Mouse (Mus musculus) megakaryocyte-erythroid progenitor cell, adult 5-6 weeks (primary cell): ENCODE results near the gene Olfr1215. TPM values are rescaled to one million over a fixed set of nuclear protein-coding genes. Genes with fewer than 3 reads are reported as not detected.
"Not testable (repeated sequence)": the region's sequence is repeated elsewhere in the genome, so short reads cannot be mapped to it uniquely, and the experiment has no call there.

Experiments used
- ATAC-seq: replicated peaks from 2 replicates; pipeline ENCODE4 v1.8.0; 2016; ENCODE audit warnings: mild to moderate bottlenecking, inconsistent platforms; ENCODE audit not compliant: severe bottlenecking, poor library complexity, low FRiP score, low TSS enrichment
- total RNA-seq, 2 experiments: library from RNA; stranded (forward) in 1 of 2; stranded (reverse) in 1 of 2; fragments of 200-1000, 215-1000 nt in 1 of 2; fragments of >200 nt in 1 of 2; fragmentation: Nextera tagmentation in 1 of 2; gene quantifications; 2 replicates each; pipeline ENCODE4 v1.2.3; 2014 to 2017

Olfr1215 gene
- total RNA-seq (2014; fragmentation: Nextera tagmentation): not detected in 2 replicates
- total RNA-seq (2017): not detected in 2 replicates

DNA sequence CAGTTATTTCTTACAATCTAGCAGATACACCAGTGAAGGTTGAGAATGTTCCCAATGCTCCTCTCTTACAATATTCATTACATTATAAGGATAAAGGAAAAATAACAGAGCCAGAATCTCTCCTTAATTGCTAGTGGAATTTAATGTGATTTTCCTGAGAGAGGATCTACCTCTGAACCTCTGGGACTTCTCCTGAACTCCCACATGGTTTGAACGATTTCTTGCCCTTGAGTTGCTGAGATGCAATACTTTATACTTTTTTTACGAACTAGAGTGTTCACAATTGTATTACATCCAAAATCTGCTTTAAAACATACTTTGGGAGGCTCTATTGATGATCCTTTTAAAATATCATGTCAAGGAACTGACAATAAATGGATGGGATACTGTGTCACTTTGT lies at the start of gene Olfr1215:
Gene Olfr1215, minus strand, starts transcription at position 101 of the 400 bp plus-strand sequence.
- no peak for ATAC-seq

DNA sequence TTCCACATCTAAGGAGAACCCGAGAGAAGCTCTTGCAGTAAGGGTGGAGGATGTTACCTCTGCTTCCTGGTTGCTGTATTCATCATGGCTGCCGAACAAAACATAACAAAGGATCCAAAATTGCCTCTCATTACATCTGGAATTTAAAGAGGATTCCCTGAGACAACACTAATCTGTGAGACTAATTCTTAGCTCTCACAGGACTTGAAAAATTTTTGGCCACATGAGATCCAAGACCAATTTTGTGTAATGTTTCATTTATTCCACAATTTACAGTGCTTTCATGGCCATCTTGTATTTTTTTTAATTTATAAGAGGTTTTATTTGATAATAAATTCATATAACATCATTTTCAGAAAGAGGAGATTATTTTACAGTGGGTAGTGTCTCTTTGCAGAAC lies 25.2 kb upstream of the Olfr1215 start, which contains the start of gene Olfr1217:
Gene Olfr1217, minus strand, starts transcription at position 101 of the 400 bp plus-strand sequence.
- ATAC-seq: no peak

DNA sequence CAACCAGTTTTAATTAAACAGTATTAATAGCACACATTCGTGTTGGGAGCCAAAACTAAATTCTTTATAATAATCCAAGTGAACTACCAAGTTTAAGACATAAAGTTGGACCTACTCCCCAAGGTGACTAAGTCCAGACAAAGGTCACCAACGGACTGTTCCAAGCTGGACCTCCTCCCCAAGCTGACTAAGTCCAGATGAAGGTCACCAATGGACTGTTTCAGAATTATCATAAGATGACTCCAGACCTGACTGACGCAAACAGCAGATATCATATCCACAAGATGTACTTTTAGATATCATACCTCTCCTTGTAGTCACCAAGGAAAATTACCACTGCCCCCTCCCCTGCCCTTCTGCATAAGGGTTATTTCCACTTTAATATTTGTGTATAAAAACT lies 14.7 kb upstream of the Olfr1215 start:
- not testable (repeated sequence) for ATAC-seq

DNA sequence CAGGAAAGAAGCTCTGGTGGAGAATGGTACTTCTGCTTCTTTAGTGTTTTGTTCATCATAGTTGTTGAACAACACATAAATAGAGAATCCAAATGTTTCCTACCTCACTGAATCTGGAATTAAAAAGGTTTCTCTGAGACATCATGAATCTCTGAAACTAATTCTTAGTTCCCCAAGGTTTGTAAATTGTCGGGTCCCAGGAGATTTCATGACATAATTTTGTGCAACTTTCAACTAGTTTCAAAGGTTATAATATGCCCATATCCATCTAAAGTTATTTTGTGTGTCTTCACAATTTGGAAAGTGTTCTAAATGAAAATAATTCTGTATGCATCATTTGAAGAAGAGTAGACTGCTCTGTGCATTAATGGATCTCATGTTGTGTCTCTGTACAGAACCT lies 11.5 kb upstream of the Olfr1215 start, which contains the start of gene Olfr1216:
Gene Olfr1216, minus strand, starts transcription at position 101 of the 400 bp plus-strand sequence.
- ATAC-seq: no peak

DNA sequence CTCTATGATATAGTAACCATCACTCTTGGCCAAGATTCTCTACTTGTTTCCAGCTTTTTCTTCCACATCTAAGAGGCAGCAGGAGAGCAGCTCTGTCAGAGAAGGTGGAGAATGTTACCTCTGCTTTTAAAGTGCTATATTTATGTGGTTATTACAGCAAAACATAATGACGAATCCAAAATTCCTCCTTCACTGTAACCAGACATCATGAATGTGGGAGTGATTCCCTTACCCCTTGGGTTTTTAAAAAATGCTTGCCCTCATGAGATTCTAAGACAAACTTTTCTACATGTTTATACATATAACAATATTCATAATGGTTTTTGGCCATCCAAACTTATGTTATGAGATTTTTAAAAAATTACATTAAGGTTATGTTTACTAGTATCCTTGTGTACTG lies 14.2 kb downstream of the Olfr1215 start, which contains the start of gene Olfr1214:
Gene Olfr1214, minus strand, starts transcription at position 101 of the 400 bp plus-strand sequence.
- no peak for ATAC-seq

DNA sequence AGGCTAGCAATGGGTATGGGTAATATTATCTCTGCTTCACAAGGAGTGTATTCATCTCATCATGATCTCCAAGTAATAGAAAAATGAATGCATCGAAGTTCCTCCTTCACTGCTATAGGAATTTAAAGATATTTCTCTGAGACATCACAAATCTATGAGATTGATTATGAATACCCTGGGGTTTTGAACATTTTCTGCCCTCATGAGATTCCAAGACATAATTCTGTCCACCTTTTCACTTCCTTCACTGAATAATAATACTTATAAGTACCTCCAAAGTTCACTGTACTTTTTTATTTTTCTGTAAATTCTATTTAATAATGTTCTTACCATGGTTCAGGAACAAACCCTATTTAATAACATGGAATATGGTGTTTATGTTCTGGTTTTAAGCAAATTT lies 26.6 kb downstream of the Olfr1215 start, which contains the start of gene Gm13762:
Gene Gm13762, minus strand, starts transcription at position 101 of the 400 bp plus-strand sequence.
- ATAC-seq: no peak

DNA sequence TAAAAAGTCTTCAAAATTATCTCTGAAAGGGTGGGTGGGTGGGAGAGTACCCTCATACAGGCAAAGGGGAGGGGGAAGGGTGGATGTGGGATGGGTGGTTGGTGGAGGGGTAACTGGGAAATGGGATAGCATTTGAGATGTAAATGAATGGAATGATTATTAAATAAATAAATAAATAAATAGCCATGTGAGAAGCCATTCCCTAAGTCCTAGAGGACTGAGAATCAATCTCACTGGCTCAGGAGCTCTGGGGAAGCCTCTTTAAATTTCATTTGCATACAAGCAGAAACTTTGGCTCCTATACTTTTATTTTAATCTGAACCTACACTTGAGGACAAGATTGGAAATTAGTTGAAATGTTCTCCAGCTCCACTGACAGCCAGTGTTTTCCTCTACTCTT lies 53.1 kb downstream of the Olfr1215 start, which contains the start of gene Olfr1212:
Gene Olfr1212, plus strand, starts transcription at position 301 of the 400 bp plus-strand sequence.
- no peak for ATAC-seq

Other genes with a start within 250 kb of the Olfr1215 start
- not detected in 2 replicates for gene Olfr1199, start 246.5 kb downstream of the Olfr1215 start, total RNA-seq (2014; fragmentation: Nextera tagmentation)
- not detected in 2 replicates for gene Olfr1199, start 246.5 kb downstream of the Olfr1215 start, total RNA-seq (2017)
- gene Olfr1200, start 236.5 kb downstream of the Olfr1215 start, total RNA-seq (2014; fragmentation: Nextera tagmentation): not detected in 2 replicates
- gene Olfr1200, start 236.5 kb downstream of the Olfr1215 start, total RNA-seq (2017): not detected in 2 replicates
- gene Olfr1201, start 213.9 kb downstream of the Olfr1215 start, total RNA-seq (2014; fragmentation: Nextera tagmentation): not detected in 2 replicates
- not detected in 2 replicates for gene Olfr1201, start 213.9 kb downstream of the Olfr1215 start, total RNA-seq (2017)
- gene Olfr1202, start 192.5 kb downstream of the Olfr1215 start, total RNA-seq (2014; fragmentation: Nextera tagmentation): not detected in 2 replicates
- not detected in 2 replicates for gene Olfr1202, start 192.5 kb downstream of the Olfr1215 start, total RNA-seq (2017)
- gene Olfr1205, start 177.2 kb downstream of the Olfr1215 start, total RNA-seq (2014; fragmentation: Nextera tagmentation): not detected in 2 replicates
- gene Olfr1205, start 177.2 kb downstream of the Olfr1215 start, total RNA-seq (2017): not detected in 2 replicates
- not detected in 2 replicates for gene Olfr1204, start 157.7 kb downstream of the Olfr1215 start, total RNA-seq (2014; fragmentation: Nextera tagmentation)
- not detected in 2 replicates for gene Olfr1204, start 157.7 kb downstream of the Olfr1215 start, total RNA-seq (2017)
- not detected in 2 replicates for gene Olfr1206, start 143.7 kb downstream of the Olfr1215 start, total RNA-seq (2014; fragmentation: Nextera tagmentation)
- gene Olfr1206, start 143.7 kb downstream of the Olfr1215 start, total RNA-seq (2017): not detected in 2 replicates
- not detected in 2 replicates for gene Olfr1208, start 104.7 kb downstream of the Olfr1215 start, total RNA-seq (2014; fragmentation: Nextera tagmentation)
- not detected in 2 replicates for gene Olfr1208, start 104.7 kb downstream of the Olfr1215 start, total RNA-seq (2017)
- gene Olfr1209, start 91.8 kb downstream of the Olfr1215 start, total RNA-seq (2014; fragmentation: Nextera tagmentation): not detected in 2 replicates
- not detected in 2 replicates for gene Olfr1209, start 91.8 kb downstream of the Olfr1215 start, total RNA-seq (2017)
- gene Olfr1211, start 68.9 kb downstream of the Olfr1215 start, total RNA-seq (2014; fragmentation: Nextera tagmentation): not detected in 2 replicates
- gene Olfr1211, start 68.9 kb downstream of the Olfr1215 start, total RNA-seq (2017): not detected in 2 replicates
- not detected in 2 replicates for gene Olfr1212, start 53.0 kb downstream of the Olfr1215 start, total RNA-seq (2014; fragmentation: Nextera tagmentation)
- gene Olfr1212, start 53.0 kb downstream of the Olfr1215 start, total RNA-seq (2017): not detected in 2 replicates
- not detected in 2 replicates for gene Gm13762, start 26.7 kb downstream of the Olfr1215 start, total RNA-seq (2014; fragmentation: Nextera tagmentation)
- gene Gm13762, start 26.7 kb downstream of the Olfr1215 start, total RNA-seq (2017): not detected in 2 replicates
- gene Olfr1214, start 14.3 kb downstream of the Olfr1215 start, total RNA-seq (2014; fragmentation: Nextera tagmentation): not detected in 2 replicates
- gene Olfr1214, start 14.3 kb downstream of the Olfr1215 start, total RNA-seq (2017): not detected in 2 replicates
- not detected in 2 replicates for gene Olfr1216, start 11.4 kb upstream of the Olfr1215 start, total RNA-seq (2014; fragmentation: Nextera tagmentation)
- gene Olfr1216, start 11.4 kb upstream of the Olfr1215 start, total RNA-seq (2017): not detected in 2 replicates
- gene Olfr1217, start 25.1 kb upstream of the Olfr1215 start, total RNA-seq (2014; fragmentation: Nextera tagmentation): not detected in 2 replicates
- gene Olfr1217, start 25.1 kb upstream of the Olfr1215 start, total RNA-seq (2017): not detected in 2 replicates
- gene Olfr1218, start 54.2 kb upstream of the Olfr1215 start, total RNA-seq (2014; fragmentation: Nextera tagmentation): not detected in 2 replicates
- not detected in 2 replicates for gene Olfr1218, start 54.2 kb upstream of the Olfr1215 start, total RNA-seq (2017)
- not detected in 2 replicates for gene Olfr1219, start 76.5 kb upstream of the Olfr1215 start, total RNA-seq (2014; fragmentation: Nextera tagmentation)
- gene Olfr1219, start 76.5 kb upstream of the Olfr1215 start, total RNA-seq (2017): not detected in 2 replicates
- not detected in 2 replicates for gene Olfr1220, start 99.9 kb upstream of the Olfr1215 start, total RNA-seq (2014; fragmentation: Nextera tagmentation)
- not detected in 2 replicates for gene Olfr1220, start 99.9 kb upstream of the Olfr1215 start, total RNA-seq (2017)
- not detected in 2 replicates for gene Olfr1221, start 110.3 kb upstream of the Olfr1215 start, total RNA-seq (2014; fragmentation: Nextera tagmentation)
- not detected in 2 replicates for gene Olfr1221, start 110.3 kb upstream of the Olfr1215 start, total RNA-seq (2017)
- not detected in 2 replicates for gene Olfr1222, start 126.1 kb upstream of the Olfr1215 start, total RNA-seq (2014; fragmentation: Nextera tagmentation)
- gene Olfr1222, start 126.1 kb upstream of the Olfr1215 start, total RNA-seq (2017): not detected in 2 replicates
- not detected in 2 replicates for gene Olfr1223, start 144.6 kb upstream of the Olfr1215 start, total RNA-seq (2014; fragmentation: Nextera tagmentation)
- not detected in 2 replicates for gene Olfr1223, start 144.6 kb upstream of the Olfr1215 start, total RNA-seq (2017)
- gene Olfr1224-ps1, start 157.1 kb upstream of the Olfr1215 start, total RNA-seq (2014; fragmentation: Nextera tagmentation): not detected in 2 replicates
- not detected in 2 replicates for gene Olfr1224-ps1, start 157.1 kb upstream of the Olfr1215 start, total RNA-seq (2017)
- not detected in 2 replicates for gene Olfr1225, start 167.7 kb upstream of the Olfr1215 start, total RNA-seq (2014; fragmentation: Nextera tagmentation)
- not detected in 2 replicates for gene Olfr1225, start 167.7 kb upstream of the Olfr1215 start, total RNA-seq (2017)
- not detected in 2 replicates for gene Olfr1226, start 193.1 kb upstream of the Olfr1215 start, total RNA-seq (2014; fragmentation: Nextera tagmentation)
- gene Olfr1226, start 193.1 kb upstream of the Olfr1215 start, total RNA-seq (2017): not detected in 2 replicates
- gene Olfr1228, start 247.1 kb upstream of the Olfr1215 start, total RNA-seq (2014; fragmentation: Nextera tagmentation): not detected in 2 replicates
- gene Olfr1228, start 247.1 kb upstream of the Olfr1215 start, total RNA-seq (2017): not detected in 2 replicates